Mouse (Mus musculus) heart, embryonic 11.5 days (tissue): ENCODE results near the gene Nop58. TPM values are rescaled to one million over a fixed set of nuclear protein-coding genes. Genes with fewer than 3 reads are reported as not detected.
A peak's percentile ranks its signal among the peaks of the same experiment; 100 is the strongest.

Source experiments
- ATAC-seq: fragments of 200-750 bp; cut with Nextera tagmentation; replicated peaks from 2 replicates; pipeline ENCODE4 v1.8.0; 2017; ENCODE audit warnings: moderate library complexity; ENCODE audit not compliant: insufficient number of reproducible peaks, low FRiP score, low TSS enrichment
- H3K27ac ChIP-seq: fragments of 300-500 bp; sonication (generic); 2 replicates; pipeline ENCODE4 v1.5.1; 2014; ENCODE audit warnings: mild to moderate bottlenecking, low read depth, low read length
- H3K27me3 ChIP-seq: fragments of 300-500 bp; sonication (generic); 2 replicates; pipeline ENCODE4 v1.6.1; 2014; ENCODE audit warnings: mild to moderate bottlenecking, low read length, mixed read lengths; ENCODE audit not compliant: control insufficient read depth, insufficient read depth
- H3K36me3 ChIP-seq: fragments of 300-500 bp; sonication (generic); 2 replicates; pipeline ENCODE4 v1.6.1; 2014; ENCODE audit warnings: mild to moderate bottlenecking, low read length, moderate library complexity, mixed read lengths; ENCODE audit not compliant: control insufficient read depth, insufficient read depth
- H3K4me1 ChIP-seq: fragments of 300-500 bp; sonication (generic); 2 replicates; pipeline ENCODE4 v1.6.1; 2014; ENCODE audit warnings: low read length; ENCODE audit not compliant: control insufficient read depth, insufficient read depth
- H3K4me2 ChIP-seq: fragments of 300-500 bp; sonication (generic); 2 replicates; pipeline ENCODE4 v1.6.1; 2014; ENCODE audit warnings: mild to moderate bottlenecking, moderate library complexity
- H3K4me3 ChIP-seq: fragments of 300-500 bp; sonication (generic); 2 replicates; pipeline ENCODE4 v1.5.1; 2014; ENCODE audit warnings: low read depth, low read length
- H3K9ac ChIP-seq: fragments of 300-500 bp; sonication (generic); 2 replicates; pipeline ENCODE4 v1.6.1; 2014; ENCODE audit warnings: mild to moderate bottlenecking, low read depth, low read length, moderate library complexity
- H3K9me3 ChIP-seq: fragments of 300-500 bp; sonication (generic); replicated peaks from 2 replicates; pipeline ENCODE4 v1.6.1; 2016; ENCODE audit warnings: low read length; ENCODE audit not compliant: control insufficient read depth
- WGBS: fragments of 180-500 bp; shearing (Covaris S2); extraction: QIAGEN DNeasy Blood & Tissue Kit; methylation state at CpG from one replicate; pipeline ENCODE4 v1.1.7; 2014; ENCODE audit not compliant: insufficient replicate concordance; 5-methylcytosine and 5-hydroxymethylcytosine counted together
- polyA plus RNA-seq: library from polyadenylated mRNA; unstranded; fragments of >200 nt; fragmentation: Nextera tagmentation; extraction: Ambion mirVana; gene quantifications from 2 replicates; pipeline ENCODE4 v1.2.1, GENCODE M21; 2014

Nop58 gene
- polyA plus RNA-seq, 1 experiment from 2014 or later = 190 TPM

DNA sequence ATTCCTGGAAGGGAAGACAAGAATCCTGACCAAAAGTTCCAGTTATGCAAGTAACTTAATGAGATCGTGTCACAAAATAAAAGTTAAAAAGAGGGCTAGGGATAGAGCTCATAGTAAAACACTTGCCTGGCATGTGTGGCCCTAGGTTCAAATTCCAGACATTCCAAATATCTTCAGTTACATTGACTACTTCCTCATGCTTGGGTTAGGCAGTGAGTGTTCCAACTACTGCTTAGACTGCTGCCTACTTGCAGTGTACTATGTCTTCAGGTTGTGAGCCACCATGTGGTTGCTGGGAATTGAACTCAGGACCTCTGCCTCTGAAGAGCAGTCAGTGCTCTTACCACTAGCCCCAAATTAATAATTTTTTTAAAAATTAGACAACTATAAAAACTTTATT, 2.7 kb downstream of the Nop58 start:
- no peak for ATAC-seq

DNA sequence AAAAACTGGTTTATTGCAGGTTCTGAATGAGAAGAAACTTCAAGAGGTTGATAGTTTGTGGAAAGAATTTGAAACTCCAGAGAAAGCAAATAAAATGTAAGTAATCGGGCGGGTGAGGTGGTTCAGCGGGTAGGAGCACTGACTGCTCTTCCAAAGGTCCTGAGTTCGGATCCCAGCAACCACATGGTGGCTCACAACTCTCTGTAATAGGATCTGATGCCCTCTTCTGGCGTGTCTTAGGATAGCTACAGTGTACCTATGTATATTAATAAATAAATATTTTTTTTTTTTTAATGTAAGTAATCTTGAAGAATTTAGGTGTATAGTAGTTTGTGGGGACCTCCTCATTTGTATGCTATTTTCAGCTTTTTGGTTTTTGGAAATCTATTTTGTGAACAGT, 5.7 kb downstream of the Nop58 start:
- H3K27me3 ChIP-seq = no peaks in the 10 kb centered on the region
- H3K9ac ChIP-seq = no peak overlapping the region
- H3K27ac ChIP-seq = no peak overlapping the region
- H3K4me3 ChIP-seq = no peak overlapping the region
- ATAC-seq = no peak
- peaks cover 3% of the 10 kb centered on the region for H3K4me1 ChIP-seq
- no peak overlapping the region for H3K4me2 ChIP-seq
- WGBS = 94% methylated on average over 5 of the region's 5 CpGs
- no peaks in the 10 kb centered on the region for H3K9me3 ChIP-seq
- H3K36me3 ChIP-seq = peaks cover 6% of the 10 kb centered on the region; the same call in 1 of the 2 replicates

More for the DNA sequence above, 2.7 kb downstream of the Nop58 start:
- 56% methylated on average over 1 of the region's 1 CpGs for WGBS
- Histone ChIP-seq H3K4me3 (no peak overlapping the region), H3K27ac (no peak overlapping the region), H3K27me3 (no peaks in the 10 kb centered on the region), H3K36me3 (peaks cover 6% of the 10 kb centered on the region; the same call in 1 of the 2 replicates), H3K9me3 (no peaks in the 10 kb centered on the region), H3K9ac (no peak overlapping the region), H3K4me2 (peak overlapping the region; percentile 43), H3K4me1 (peaks cover 3% of the 10 kb centered on the region)

DNA sequence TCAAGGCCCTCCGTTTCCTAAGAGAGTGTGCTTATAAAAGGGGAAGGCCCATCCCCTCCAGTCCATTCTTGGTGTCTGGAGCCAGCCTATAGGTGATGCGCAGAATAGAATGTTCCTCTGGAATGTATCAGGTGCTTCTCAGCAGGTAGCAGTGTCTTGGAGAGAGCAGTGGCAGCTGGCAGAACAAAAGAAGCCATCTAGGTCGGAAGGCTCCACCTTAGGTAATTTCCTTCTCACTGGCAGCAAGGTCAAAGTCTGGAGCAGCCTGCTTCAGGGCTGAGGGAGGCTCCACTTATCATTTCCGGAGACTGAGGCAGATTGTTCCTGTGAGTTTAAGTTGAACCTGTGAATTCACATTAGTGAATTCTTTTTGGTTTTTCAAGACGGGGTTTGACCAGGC, 13.0 kb downstream of the Nop58 start:
- WGBS = 84% methylated on average over 5 of the region's 5 CpGs
- Histone ChIP-seq H3K27ac (no peak overlapping the region), H3K4me1 (no peaks in the 10 kb centered on the region), H3K4me3 (no peak overlapping the region), H3K27me3 (no peaks in the 10 kb centered on the region), H3K4me2 (no peak overlapping the region), H3K36me3 (peaks cover 27% of the 10 kb centered on the region), H3K9me3 (no peaks in the 10 kb centered on the region), H3K9ac (no peak overlapping the region)
- ATAC-seq = no peak

DNA sequence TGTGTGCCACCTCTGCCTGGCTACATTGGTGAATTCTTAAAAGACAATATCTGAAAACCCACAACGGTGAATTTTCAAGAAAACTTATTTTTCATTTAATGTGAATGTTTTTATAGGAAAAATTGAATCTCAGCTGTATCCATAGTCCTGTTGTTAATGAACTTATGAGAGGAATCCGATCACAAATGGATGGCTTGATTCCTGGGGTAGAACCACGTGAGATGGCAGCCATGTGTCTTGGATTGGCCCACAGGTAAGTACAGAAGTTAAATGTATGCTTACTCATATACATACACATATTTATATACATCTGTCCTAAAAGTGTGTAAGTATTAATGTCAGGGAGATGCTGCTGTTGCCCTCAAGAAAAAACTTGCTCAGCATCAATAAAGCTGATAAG, 13.4 kb downstream of the Nop58 start:
- Histone ChIP-seq H3K27me3 (no peaks in the 10 kb centered on the region), H3K4me2 (no peak overlapping the region), H3K36me3 (peaks cover 29% of the 10 kb centered on the region), H3K4me3 (no peak overlapping the region), H3K27ac (no peak overlapping the region), H3K9me3 (no peaks in the 10 kb centered on the region), H3K9ac (no peak overlapping the region), H3K4me1 (no peaks in the 10 kb centered on the region)
- ATAC-seq = no peak
- WGBS = 95% methylated on average over 3 of the region's 3 CpGs

DNA sequence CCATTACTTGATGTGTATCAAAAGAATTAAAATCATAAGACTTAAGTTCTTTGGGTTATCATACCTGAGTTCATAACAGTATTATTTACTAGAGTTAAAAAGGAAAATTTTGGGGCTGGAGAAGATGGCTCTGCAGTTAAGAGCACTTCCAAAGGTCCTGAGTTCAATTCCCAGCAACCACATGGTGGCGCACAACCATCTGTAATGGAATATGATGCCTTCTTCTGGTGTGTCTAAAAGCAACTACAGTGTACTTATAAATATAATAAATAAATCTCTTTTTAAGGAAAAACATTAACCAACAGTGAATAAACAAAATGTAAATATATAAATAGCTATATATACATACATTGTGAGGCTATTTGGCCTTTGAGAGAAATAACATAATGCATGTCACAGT, 17.0 kb downstream of the Nop58 start:
- H3K9me3 ChIP-seq = no peaks in the 10 kb centered on the region
- H3K36me3 ChIP-seq = peaks cover 42% of the 10 kb centered on the region
- WGBS = 87% methylated on average over 1 of the region's 1 CpGs
- H3K4me2 ChIP-seq = no peak overlapping the region
- H3K9ac ChIP-seq = no peak overlapping the region
- no peaks in the 10 kb centered on the region for H3K4me1 ChIP-seq
- no peak overlapping the region for H3K4me3 ChIP-seq
- no peaks in the 10 kb centered on the region for H3K27me3 ChIP-seq
- no peak for ATAC-seq
- H3K27ac ChIP-seq = no peak overlapping the region

DNA sequence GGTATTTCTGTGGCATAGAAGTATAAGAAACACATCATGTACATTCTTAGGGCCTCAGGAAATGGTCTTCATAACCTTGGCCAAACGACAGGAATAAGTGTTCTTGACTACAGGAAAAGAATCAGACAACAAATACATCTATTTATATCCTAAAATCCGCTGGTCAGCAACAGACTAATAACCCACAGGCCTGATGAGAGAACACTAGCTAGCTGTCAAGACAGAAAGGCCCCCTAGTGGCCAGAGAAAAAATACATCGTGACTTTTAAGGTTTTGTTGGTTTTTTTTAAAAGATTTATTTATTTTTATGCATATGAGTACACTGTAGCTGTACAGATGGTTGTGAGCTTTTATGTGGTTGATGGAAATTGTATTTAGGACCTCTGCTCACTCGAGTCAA, 35.1 kb downstream of the Nop58 start:
- Histone ChIP-seq H3K4me2 (no peak overlapping the region), H3K4me1 (0 out of 2 replicates have a peak, but pooled peaks cover 2% of the 10 kb centered on the region), H3K36me3 (peaks cover 3% of the 10 kb centered on the region; the same call in 1 of the 2 replicates), H3K9me3 (no peaks in the 10 kb centered on the region), H3K4me3 (no peak overlapping the region), H3K27ac (no peak overlapping the region), H3K9ac (no peak overlapping the region), H3K27me3 (no peaks in the 10 kb centered on the region)
- no peak for ATAC-seq
- 38% methylated on average over 4 of the region's 4 CpGs for WGBS

DNA sequence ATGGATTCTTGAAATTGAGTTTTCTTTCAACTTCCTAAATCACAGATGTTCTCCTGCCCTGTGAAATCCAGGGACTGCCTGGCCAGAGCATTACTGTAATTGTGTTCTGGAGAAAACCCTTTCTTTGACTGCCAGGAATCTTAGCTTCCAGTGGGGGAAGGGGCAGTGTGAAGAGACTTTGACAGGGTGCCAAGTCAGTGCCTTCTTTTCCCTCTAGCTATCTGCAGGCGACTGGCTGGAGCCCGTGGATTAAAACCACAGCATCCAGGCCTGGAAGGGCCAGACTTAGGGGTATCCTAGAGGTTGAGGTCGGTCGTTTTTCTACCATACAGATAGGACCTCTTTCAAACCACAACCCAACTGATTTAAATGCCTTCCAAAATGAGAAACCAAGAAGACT, 40.9 kb downstream of the Nop58 start:
- Histone ChIP-seq H3K9ac (no peak overlapping the region), H3K4me1 (peaks cover 8% of the 10 kb centered on the region; the same call in 1 of the 2 replicates), H3K27me3 (no peaks in the 10 kb centered on the region), H3K9me3 (no peaks in the 10 kb centered on the region), H3K4me2 (no peak overlapping the region), H3K4me3 (no peak overlapping the region), H3K27ac (peak overlapping the region; percentile 41; the same call in 1 of the 2 replicates), H3K36me3 (no peaks in the 10 kb centered on the region)
- WGBS = 21% methylated on average over 4 of the region's 4 CpGs
- no peak for ATAC-seq

DNA sequence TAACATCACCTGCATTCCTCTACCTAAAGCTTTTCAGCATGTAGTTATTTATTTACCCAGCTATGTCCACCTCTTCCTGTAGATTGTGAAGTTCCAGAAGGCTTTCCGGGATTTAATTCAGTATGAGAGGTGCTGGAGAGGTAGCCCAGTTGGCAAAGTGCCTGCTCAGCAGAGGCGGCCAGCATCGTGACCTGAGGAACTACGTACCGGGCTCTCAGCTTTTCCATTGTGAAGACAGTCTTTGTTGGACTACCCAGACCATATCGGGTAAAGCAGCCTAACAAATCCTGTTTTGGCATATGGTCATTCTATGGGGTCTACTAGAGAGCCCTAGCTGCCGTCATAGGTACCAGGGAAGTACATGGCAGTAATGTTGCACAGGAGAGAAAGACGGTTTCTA, 45.3 kb downstream of the Nop58 start:
- 83% methylated on average over 8 of the region's 8 CpGs for WGBS
- ATAC-seq = no peak

DNA sequence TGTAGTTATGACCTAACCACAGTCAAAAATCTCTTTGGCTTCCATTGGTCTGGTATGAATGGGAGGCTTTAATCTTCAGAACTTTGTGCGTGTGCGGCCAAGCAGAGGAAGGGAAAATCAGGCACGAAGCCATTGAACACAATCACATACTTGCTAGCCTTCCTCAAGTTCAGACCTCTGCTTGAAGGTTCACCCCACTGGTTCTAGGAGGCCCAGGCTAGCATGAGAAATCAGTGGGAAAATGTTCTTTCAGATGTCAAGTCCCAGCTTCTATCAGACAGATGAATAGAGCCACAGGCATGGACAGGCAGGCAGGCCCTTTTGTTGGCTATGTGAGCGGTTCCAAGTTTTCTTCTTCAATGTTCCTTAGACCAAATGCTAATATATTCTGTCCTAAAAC, 46.0 kb downstream of the Nop58 start:
- no peaks in the 10 kb centered on the region for H3K27me3 ChIP-seq

More for the DNA sequence above, 45.3 kb downstream of the Nop58 start:
- Histone ChIP-seq H3K36me3 (no peaks in the 10 kb centered on the region), H3K4me2 (no peak overlapping the region), H3K27ac (no peak overlapping the region), H3K9ac (no peak overlapping the region), H3K9me3 (no peaks in the 10 kb centered on the region), H3K4me1 (peaks cover 8% of the 10 kb centered on the region; the same call in 1 of the 2 replicates), H3K4me3 (no peak overlapping the region), H3K27me3 (no peaks in the 10 kb centered on the region)

More for the DNA sequence above, 46.0 kb downstream of the Nop58 start:
- H3K9ac ChIP-seq = no peak overlapping the region
- no peak overlapping the region for H3K4me2 ChIP-seq
- H3K36me3 ChIP-seq = no peaks in the 10 kb centered on the region
- 90% methylated on average over 4 of the region's 4 CpGs for WGBS
- H3K9me3 ChIP-seq = no peaks in the 10 kb centered on the region
- no peak overlapping the region for H3K4me3 ChIP-seq
- ATAC-seq = no peak
- no peak overlapping the region for H3K27ac ChIP-seq
- peaks cover 3% of the 10 kb centered on the region; the same call in 1 of the 2 replicates for H3K4me1 ChIP-seq
